Mouse (Mus musculus): Measurements from ENCODE around the gene Iffo1. TPM values are rescaled to one million over a fixed set of nuclear protein-coding genes. Genes with fewer than 3 reads are reported as not detected.

The Iffo1 gene
- total RNA-seq, 2 experiments from 2014 or later, result 7.8 to 9.4 TPM

DNA sequence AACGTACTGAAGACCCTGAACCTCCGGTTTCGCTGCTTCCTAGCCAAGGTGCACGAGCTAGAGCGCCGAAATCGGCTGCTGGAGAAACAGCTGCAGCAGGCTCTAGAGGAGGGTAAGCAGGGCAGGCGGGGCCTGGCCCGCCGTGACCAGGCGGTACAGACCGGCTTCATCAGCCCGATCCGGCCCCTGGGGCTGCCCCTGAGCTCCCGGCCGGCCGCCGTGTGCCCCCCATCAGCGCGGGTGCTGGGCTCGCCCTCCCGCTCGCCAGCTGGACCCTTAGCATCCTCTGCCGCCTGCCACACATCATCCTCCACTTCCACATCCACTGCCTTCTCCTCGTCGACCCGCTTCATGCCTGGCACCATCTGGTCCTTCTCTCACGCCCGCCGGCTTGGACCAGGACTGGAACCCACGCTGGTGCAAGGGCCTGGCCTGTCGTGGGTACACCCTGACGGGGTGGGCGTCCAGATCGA, 474 bp downstream of the Iffo1 start:
- Histone ChIP-seq H3K27ac (peak overlapping the region; percentile 94), H3K4me3 (peak overlapping the region; percentile 79)
- no peak for TF ChIP-seq CTCF (IDR thresholded peaks at IDR 0.05)
- intact Hi-C loops (cut with DNase I), result loop anchor here (5.0 kb wide), 1 partner anchor 87 kb away; the partner anchor contains the start of gene Tapbpl
- DNase-seq, result peak; percentile 61

DNA sequence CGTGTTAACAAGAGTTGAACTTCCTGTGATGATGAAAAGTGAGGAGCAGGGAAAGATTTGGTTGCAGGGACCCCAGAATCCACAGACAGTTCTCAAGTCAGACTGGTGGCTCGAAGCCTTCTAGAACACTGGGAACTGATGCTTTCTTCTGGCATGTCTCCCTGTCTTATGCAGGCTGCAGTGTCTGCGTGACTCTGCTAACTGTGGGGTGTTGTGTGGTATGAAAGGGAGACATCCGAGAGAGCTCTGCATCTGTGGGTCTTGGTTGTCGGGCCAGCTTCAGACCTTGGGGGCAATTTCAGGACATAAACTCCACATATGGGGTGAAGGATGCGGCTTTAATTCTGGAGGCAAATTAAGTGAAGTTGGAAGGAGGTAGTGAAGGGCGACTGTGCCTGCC, 1.1 kb downstream of the Iffo1 start:
- TF ChIP-seq CTCF (IDR thresholded peaks at IDR 0.05), result no peak
- no peak for DNase-seq
- Histone ChIP-seq H3K4me3 (peak overlapping the region; percentile 79), H3K27ac (peak overlapping the region; percentile 94)
- intact Hi-C loops (cut with DNase I), result loop anchor here (5.0 kb wide), 1 partner anchor 86 kb away; the partner anchor contains the start of gene Tapbpl

DNA sequence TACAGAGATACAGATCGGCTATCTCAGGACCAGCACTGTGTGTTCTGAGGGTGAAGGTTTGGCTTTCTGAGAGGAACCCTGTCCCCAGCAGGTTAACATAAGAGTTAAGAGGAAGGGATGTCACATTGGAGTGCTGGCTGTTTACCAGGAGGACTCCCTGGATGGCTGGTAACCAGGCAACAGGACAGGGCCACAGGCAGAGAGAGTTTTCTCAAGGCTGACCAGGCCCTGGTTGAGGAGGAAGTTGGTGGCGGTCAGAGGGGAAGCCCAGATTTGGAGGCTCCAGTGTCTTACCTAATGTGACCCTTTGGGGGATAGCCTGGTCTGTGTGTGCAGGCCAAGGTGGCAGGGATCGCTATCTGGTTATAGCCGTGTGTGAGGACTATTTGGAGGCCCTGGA, 1.8 kb downstream of the Iffo1 start:
- peak overlapping the region; percentile 79 for H3K4me3 ChIP-seq
- no peak for TF ChIP-seq CTCF (IDR thresholded peaks at IDR 0.05)
- DNase-seq, result peak; percentile 59
- H3K27ac ChIP-seq, result peak overlapping the region; percentile 94
- intact Hi-C loops (cut with DNase I), result loop anchor here (5.0 kb wide), 1 partner anchor 86 kb away; the partner anchor contains the start of gene Tapbpl

DNA sequence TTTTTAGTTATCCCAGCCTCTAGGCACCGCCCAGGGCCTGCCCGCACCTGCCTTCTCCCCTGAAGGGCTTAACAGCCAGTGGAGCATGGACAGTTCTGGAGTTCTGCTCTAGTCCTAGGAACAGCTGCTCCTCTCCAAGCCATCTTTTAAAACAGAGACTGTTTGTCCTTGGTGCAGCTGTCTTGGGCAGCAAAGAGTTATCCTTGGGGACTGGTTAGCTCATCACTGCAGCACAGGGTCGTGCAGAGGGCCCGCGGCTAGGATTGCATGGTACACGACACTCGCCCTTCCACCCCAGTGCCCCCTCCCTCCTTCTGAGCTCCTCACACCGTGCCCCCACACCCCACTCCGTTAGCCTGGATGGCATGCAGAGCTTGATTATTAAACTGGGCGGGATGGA, 2.3 kb downstream of the Iffo1 start:
- TF ChIP-seq CTCF (IDR thresholded peaks at IDR 0.05), result no peak
- peak overlapping the region; percentile 94 for H3K27ac ChIP-seq
- peak overlapping the region; percentile 79 for H3K4me3 ChIP-seq
- intact Hi-C loops (cut with DNase I), result loop anchor here (5.0 kb wide), 1 partner anchor 85 kb away; the partner anchor contains the start of gene Tapbpl
- DNase-seq, result no peak

DNA sequence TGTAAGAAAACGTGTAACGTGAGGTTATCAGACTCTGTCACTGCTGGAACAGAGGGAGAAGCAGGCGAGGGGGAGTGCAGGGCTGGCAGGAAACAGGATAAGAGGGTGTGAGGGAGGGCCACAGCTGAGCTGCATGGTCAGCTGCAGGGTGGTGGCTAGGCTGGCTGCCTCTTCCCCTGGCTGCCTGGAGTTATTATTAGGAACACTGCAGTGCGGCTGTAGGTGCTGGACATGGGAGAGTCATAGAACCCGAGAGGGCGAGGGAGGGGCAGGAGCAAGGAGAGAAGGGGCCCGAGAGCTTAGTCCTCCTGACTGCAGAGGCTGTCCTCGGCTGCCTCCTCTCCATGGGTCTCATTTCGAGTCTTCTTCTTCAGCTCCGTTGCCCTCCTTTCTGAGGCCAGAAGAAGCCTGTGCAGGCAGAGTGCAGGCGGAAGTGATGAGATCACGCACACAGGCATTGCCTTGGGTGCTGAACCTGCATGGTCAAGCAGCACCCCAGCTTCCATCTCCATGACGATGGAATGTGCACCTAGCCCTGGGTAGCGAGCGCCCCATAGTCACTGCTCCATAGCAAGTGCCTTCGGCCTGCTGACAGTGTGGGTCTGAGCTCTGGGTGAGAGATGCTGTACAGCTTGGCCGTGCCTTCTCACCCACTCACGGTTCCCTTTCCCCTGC, 3.3 kb downstream of the Iffo1 start:
- Histone ChIP-seq H3K27ac (peak overlapping the region; percentile 94), H3K4me3 (peak overlapping the region; percentile 79)
- intact Hi-C loops (cut with DNase I), result loop anchor here (2.0 to 5.0 kb wide), 2 partner anchors 18 to 84 kb away; partner anchors contain the start of genes Gapdh and Tapbpl
- no peak for TF ChIP-seq CTCF (IDR thresholded peaks at IDR 0.05)
- peak; percentile 87 for DNase-seq

DNA sequence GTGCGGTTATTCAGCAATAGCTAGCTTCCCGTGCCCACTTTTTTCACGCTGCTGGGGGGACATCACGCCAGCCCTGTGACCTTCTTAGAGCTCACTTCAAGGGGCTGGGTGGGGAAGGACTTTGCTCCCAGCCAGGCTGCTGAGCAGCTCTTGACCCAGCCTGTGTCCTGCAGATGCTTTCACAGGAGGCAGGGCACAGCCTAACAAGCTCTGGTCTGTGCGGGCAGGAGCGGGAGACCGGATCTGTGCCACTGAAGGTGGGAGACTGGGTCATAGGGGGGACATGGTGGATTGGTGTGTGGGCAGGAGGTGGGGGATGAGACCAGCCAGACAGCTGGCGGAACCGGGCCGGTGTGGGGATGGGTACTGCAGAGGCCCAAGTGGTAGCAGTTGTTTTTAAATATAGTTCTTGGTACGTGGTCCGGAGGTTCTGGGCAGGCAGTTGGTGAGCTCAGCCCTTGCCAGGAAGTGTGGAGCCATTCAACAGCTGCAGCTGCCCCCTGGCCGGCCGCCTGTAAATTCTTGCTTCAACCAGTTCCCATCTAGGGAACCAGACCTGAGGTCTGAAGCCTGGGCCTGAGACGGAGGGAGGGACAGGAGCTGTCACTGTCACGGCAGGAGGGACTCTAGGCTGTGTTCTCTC, 4.0 kb downstream of the Iffo1 start:
- TF ChIP-seq CTCF (IDR thresholded peaks at IDR 0.05), result no peak
- intact Hi-C loops (cut with DNase I), result loop anchor here (2.0 to 5.0 kb wide), 2 partner anchors 18 to 83 kb away; partner anchors contain the start of genes Gapdh and Tapbpl
- peak overlapping the region; percentile 79 for H3K4me3 ChIP-seq
- DNase-seq, result peak; percentile 94
- peak overlapping the region; percentile 94 for H3K27ac ChIP-seq

DNA sequence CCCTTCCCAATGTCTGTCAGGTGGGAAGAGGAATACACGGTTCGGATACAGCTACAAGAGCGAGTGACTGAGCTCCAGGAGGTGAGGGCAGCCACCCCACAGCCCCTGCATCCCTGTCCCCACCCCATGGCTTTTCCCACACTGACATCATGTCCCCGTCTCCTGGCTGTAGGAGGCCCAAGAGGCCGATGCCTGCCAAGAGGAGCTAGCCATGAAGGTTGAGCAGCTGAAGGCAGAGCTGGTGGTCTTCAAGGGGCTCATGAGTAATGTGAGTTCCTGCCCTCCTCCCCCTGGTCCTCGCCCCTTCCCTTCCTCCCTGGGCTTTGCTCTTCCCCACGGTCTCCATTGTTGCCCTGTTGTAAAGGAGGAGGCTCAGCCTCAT, 4.5 kb downstream of the Iffo1 start:
- DNase-seq, result no peak
- Histone ChIP-seq H3K27ac (peak overlapping the region; percentile 94), H3K4me3 (peak overlapping the region; percentile 79)
- intact Hi-C loops (cut with DNase I), result loop anchor here (2.0 to 5.0 kb wide), 2 partner anchors 17 to 83 kb away; partner anchors contain the start of genes Gapdh and Tapbpl
- no peak for TF ChIP-seq CTCF (IDR thresholded peaks at IDR 0.05)

DNA sequence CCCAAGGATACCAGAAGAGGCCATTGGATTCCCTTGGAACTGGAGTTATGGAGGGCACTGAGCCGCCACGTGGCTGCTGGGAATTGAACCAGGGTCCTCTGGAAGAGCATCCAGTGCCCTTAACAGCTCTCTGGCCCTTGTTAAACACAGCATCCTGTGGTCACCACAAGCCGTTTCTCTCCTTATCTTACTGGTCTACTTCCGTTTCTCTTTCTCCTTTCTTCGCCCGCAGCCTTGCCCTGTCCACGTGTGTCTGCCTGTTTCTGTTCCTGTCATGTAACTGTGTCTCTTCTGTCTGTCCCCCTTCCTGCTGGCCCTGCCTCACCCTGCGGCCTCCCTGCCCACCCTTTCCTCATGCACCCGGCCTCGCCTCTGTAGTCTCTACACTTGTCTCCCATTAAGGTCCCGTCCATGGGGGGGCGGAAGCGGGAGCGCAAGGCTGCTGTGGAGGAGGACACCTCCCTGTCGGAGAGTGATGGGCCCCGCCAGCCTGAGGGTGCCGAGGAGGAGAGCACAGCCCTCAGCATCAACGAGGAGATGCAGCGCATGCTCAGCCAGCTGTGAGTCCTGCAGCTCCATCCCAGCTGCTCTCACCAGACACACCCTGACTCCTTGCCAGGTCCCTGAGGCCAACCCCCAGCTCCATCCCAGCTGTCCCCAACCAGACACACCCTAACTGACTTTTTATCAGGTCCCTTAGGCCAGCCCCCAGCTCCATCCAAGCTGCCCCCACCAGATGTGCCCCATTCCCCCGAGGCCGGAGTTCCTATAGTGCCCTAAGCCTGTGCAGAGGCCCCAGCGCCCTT, 7.4 kb downstream of the Iffo1 start:
- Histone ChIP-seq H3K27ac (peak overlapping the region; percentile 94), H3K4me3 (no peak overlapping the region)
- peak; percentile 85 for DNase-seq
- no peak for TF ChIP-seq CTCF (IDR thresholded peaks at IDR 0.05)
- intact Hi-C loops (cut with DNase I), result no loop called here

DNA sequence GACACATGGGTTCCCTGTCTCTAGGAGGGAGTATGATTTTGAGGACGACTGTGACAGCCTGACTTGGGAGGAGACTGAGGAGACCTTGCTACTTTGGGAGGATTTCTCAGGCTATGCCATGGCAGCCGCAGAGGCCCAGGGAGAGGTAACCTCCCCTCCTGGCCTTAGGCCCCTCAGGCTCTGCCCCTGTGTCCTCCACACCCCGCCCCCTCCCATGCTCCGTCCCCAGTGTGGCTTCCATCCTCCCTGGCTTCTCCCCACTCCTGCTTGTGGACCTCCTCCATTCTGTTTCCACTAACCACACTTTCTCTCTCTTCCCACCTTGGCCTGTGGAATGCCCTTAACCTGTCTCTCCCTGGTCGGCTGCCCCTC, 8.0 kb downstream of the Iffo1 start:
- DNase-seq, result peak; percentile 35
- intact Hi-C loops (cut with DNase I), result no loop called here
- Histone ChIP-seq H3K4me3 (no peak overlapping the region), H3K27ac (peak overlapping the region; percentile 94)
- TF ChIP-seq CTCF (IDR thresholded peaks at IDR 0.05), result no peak

DNA sequence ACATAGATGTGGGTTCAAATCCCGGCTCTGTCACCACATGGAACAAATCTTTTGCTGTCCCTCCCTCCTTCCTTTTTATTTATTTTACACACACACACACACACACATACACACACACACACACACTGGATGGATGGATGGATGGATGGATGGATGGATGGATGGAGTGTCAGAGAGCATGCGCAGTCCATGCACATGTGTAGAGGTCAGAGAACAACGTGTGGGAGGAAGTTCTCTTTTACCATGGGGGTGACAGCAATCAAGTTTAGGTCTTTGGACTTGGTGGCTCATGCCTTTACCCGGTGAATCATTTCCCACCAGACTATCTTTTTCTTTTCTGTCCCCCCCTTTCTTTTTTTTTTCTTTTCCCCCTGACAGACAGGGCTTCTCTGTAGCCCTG, 8.6 kb downstream of the Iffo1 start:
- intact Hi-C loops (cut with DNase I), result no loop called here
- H3K4me3 ChIP-seq, result no peak overlapping the region
- H3K27ac ChIP-seq, result peak overlapping the region; percentile 13; the same call in 1 of the 2 replicates
- no peak for DNase-seq
- no peak for TF ChIP-seq CTCF (IDR thresholded peaks at IDR 0.05)

DNA sequence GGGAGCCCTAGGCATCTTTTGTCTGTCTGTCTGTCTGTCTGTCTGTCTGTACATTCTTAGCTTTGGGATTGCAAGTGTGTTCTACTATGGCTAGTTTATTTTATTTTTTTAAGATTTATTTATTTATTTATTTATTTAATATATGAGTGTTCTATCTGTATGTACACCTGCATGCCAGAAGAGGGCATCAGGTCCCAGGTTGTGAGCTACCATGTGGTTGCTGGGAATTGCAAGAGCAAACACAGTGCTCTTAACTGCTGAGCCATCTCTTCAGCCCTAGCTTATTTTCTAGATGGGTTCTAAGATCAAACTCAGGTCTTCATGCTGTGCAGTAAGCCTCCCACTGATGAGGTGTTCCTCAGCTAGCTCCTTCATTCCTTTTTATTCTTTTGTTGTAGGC, 9.5 kb downstream of the Iffo1 start:
- peak; percentile 50 for TF ChIP-seq CTCF (IDR thresholded peaks at IDR 0.05)
- no peak overlapping the region for H3K4me3 ChIP-seq
- no peak for DNase-seq
- intact Hi-C loops (cut with DNase I), result no loop called here
- H3K27ac ChIP-seq, result peak overlapping the region; percentile 58; the same call in 1 of the 2 replicates

DNA sequence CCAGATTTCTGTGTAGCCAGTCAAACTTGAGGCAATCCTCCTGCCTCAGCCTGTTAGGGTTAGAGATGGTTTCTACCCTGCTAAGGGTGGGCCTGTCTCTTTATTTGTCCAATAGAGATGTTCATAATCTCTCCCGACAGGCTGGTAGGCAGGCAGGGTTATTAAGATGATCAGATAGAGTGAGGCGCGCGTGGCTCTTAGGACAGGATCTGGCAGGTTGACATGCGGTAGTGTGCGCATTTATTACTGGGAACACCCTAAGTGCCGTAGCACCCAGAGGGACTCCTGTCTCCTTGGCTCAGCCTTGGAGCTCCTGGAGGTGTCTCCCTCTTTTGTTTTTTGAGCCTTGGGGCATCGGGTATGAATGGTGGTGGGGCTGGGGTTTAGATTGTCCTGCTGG, 10.2 kb downstream of the Iffo1 start:
- Histone ChIP-seq H3K4me3 (no peak overlapping the region; the same call in 1 of the 2 replicates), H3K27ac (peak overlapping the region; percentile 58)
- no peak for DNase-seq
- TF ChIP-seq CTCF (IDR thresholded peaks at IDR 0.05), result no peak
- intact Hi-C loops (cut with DNase I), result no loop called here
